27 mouse cellular contexts compared by ENCODE assay signal in genomic region chr1:84203494-84203893, GRCm38 (mm10).
DNase-seq lines count a peak whose midpoint lies in the region; ATAC-seq lines count a peak whose summit lies in the region.
"Had no signal": no experiment of that assay in that cellular context is flagged by ENCODE, and none has a peak within 500 bp of the region (broad histone marks: within the 10 kb centered on the region; RNA-seq: fewer than 3 reads in every experiment).

No protein-coding gene starts in this region.

- H3K27ac ChIP-seq in midbrain, embryonic 13.5 days = no peak overlapping the region
- H3K27ac ChIP-seq: embryonic facial prominence, embryonic 12.5 days; heart, embryonic 13.5 days; hindbrain, embryonic 10.5 days; hindbrain, embryonic 15.5 days; layer of hippocampus, adult 2 months; liver, embryonic 12.5 days; stomach, embryonic 15.5 days had no signal

- intact Hi-C loops in left cerebral cortex, postnatal 14 days (cut with DNase I) = no loop called here
- intact Hi-C loops in left cerebral cortex, postnatal 36 days (cut with DNase I) = no loop called here

- H3K36me3 ChIP-seq in midbrain, embryonic 13.5 days = no peaks in the 10 kb centered on the region
- H3K36me3 ChIP-seq: embryonic facial prominence, embryonic 12.5 days; heart, embryonic 13.5 days; hindbrain, embryonic 10.5 days; hindbrain, embryonic 15.5 days; liver, embryonic 12.5 days; stomach, embryonic 15.5 days had no signal

- H3K4me3 ChIP-seq in midbrain, embryonic 13.5 days (replicated peaks) = no peak overlapping the region
- H3K4me3 ChIP-seq: embryonic facial prominence, embryonic 12.5 days; heart, embryonic 13.5 days; hindbrain, embryonic 10.5 days; hindbrain, embryonic 15.5 days; layer of hippocampus, adult 2 months; liver, embryonic 12.5 days; stomach, embryonic 15.5 days had no signal

- no peak overlapping the region for H3K4me2 ChIP-seq in midbrain, embryonic 13.5 days (replicated peaks)
- H3K4me2 ChIP-seq: embryonic facial prominence, embryonic 12.5 days; heart, embryonic 13.5 days; hindbrain, embryonic 15.5 days; liver, embryonic 12.5 days; stomach, embryonic 15.5 days had no signal

- no peaks in the 10 kb centered on the region for H3K27me3 ChIP-seq in midbrain, embryonic 13.5 days
- H3K27me3 ChIP-seq: embryonic facial prominence, embryonic 12.5 days; heart, embryonic 13.5 days; hindbrain, embryonic 15.5 days; liver, embryonic 12.5 days; stomach, embryonic 15.5 days had no signal

- DNase-seq in left cerebral cortex, adult 11 months (ENCODE audit: low spot score) = peak; percentile 43
- DNase-seq in left cerebral cortex, postnatal 14 days (ENCODE audit: low spot score in 2 of 2) = no peak
- peak; percentile 35 to 71 for DNase-seq in right cerebral cortex, postnatal 36 days (ENCODE audit: low spot score in 2 of 2)
- no peak for DNase-seq in right cerebral cortex, postnatal 10 days (ENCODE audit: low spot score in 2 of 2)
- DNase-seq in left cerebral cortex, postnatal 36 days (ENCODE audit: low spot score in 2 of 2) = peak; percentile 37 to 55
- no peak for DNase-seq in retina, postnatal 1 day
- DNase-seq: adrenal gland, postnatal 25 days; cerebellum, adult 8-10 months; cerebellum, postnatal 36 days; embryo, embryonic 11 days; heart, postnatal 10 days; kidney, adult 2 months; kidney, postnatal 36 days; liver, postnatal 0 days; lung, postnatal 36 days; midbrain, embryonic 14.5 days; thymus, postnatal 14 days had no signal

- ATAC-seq in midbrain, embryonic 13.5 days = no peak
- ATAC-seq: CD4-positive, CD25-positive, alpha-beta regulatory T cell, adult 4 months; forebrain, embryonic 16.5 days; liver, embryonic 12.5 days; liver, postnatal 0 days had no signal

- WGBS in midbrain, embryonic 13.5 days = 90% methylated on average over 4 of the region's 4 CpGs

- no peak overlapping the region for H3K9ac ChIP-seq in midbrain, embryonic 13.5 days (replicated peaks)
- H3K9ac ChIP-seq: embryonic facial prominence, embryonic 12.5 days; heart, embryonic 13.5 days; hindbrain, embryonic 15.5 days; liver, embryonic 12.5 days; liver, postnatal 0 days; stomach, embryonic 15.5 days had no signal

- no peaks in the 10 kb centered on the region for H3K4me1 ChIP-seq in midbrain, embryonic 13.5 days (replicated peaks)
- H3K4me1 ChIP-seq: embryonic facial prominence, embryonic 12.5 days; heart, embryonic 13.5 days; hindbrain, embryonic 10.5 days; hindbrain, embryonic 15.5 days; liver, embryonic 12.5 days; stomach, embryonic 15.5 days had no signal

- no peaks in the 10 kb centered on the region for H3K9me3 ChIP-seq in midbrain, embryonic 13.5 days
- H3K9me3 ChIP-seq: embryonic facial prominence, embryonic 12.5 days; heart, embryonic 13.5 days; hindbrain, embryonic 10.5 days; hindbrain, embryonic 15.5 days; liver, embryonic 12.5 days; stomach, embryonic 15.5 days had no signal

Comparison
In these comparisons a context has a peak if more than half of its experiments do, and no peak if none do; other contexts are left out.
1. DNase-seq: peak in left cerebral cortex, adult 11 months (single experiment), right cerebral cortex, postnatal 36 days (2 of 2) and left cerebral cortex, postnatal 36 days (2 of 2); none in left cerebral cortex, postnatal 14 days (0 of 2), right cerebral cortex, postnatal 10 days (0 of 2) and retina, postnatal 1 day (single experiment).